Mouse (Mus musculus): ENCODE data around the gene Avil. TPM values are rescaled to one million over a fixed set of nuclear protein-coding genes. Genes with fewer than 3 reads are reported as not detected.

Avil gene
- polyA plus RNA-seq, 1 experiment from 2014 or later: 0.06 TPM

DNA sequence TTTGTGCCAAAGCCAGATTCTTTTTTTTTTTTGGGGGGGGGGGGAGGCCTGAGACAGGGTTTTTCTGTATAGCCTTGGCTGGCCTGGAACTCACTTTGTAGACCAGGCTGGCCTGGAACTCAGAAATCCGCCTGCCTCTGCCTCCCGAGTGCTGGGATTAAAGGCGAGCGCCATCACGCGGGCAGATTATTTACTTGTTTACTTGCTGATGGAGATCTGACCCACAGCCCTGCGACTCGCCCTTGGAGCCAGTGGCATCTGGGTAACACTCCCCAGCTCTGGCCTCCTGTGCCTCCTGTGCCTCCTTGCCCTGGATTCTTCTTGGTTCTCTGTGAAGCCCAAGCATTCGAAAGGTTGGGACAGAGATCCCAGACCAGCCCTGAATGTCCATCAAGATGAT, 14.9 kb upstream of the Avil start:
- Histone ChIP-seq H3K36me3 (peaks cover 46% of the 10 kb centered on the region), H3K4me1 (peaks cover 85% of the 10 kb centered on the region), H3K9me3 (replicated peaks) (no peaks in the 10 kb centered on the region), H3K27ac (no peak overlapping the region), H3K27me3 (ENCODE audit: low read depth, poor library complexity, severe bottlenecking) (no peaks in the 10 kb centered on the region), H3K4me3 (no peak overlapping the region)
- DNase-seq (ENCODE audit: low spot score): no peak
- WGBS: 91% methylated on average over 9 of the region's 9 CpGs

GRCm38 (mm10) chr10:126986541-126986961, 14.0 kb upstream of the Avil start:
- Histone ChIP-seq H3K4me3 (no peak overlapping the region), H3K9me3 (replicated peaks) (no peaks in the 10 kb centered on the region), H3K27ac (0 out of 2 replicates have a peak overlapping the region, but pooled peaks have one; percentile 9), H3K36me3 (peaks cover 52% of the 10 kb centered on the region), H3K27me3 (ENCODE audit: low read depth, poor library complexity, severe bottlenecking) (no peaks in the 10 kb centered on the region), H3K4me1 (peaks cover 85% of the 10 kb centered on the region)
- no peak for DNase-seq (ENCODE audit: low spot score)
- WGBS: 70% methylated on average over 4 of the region's 4 CpGs

DNA sequence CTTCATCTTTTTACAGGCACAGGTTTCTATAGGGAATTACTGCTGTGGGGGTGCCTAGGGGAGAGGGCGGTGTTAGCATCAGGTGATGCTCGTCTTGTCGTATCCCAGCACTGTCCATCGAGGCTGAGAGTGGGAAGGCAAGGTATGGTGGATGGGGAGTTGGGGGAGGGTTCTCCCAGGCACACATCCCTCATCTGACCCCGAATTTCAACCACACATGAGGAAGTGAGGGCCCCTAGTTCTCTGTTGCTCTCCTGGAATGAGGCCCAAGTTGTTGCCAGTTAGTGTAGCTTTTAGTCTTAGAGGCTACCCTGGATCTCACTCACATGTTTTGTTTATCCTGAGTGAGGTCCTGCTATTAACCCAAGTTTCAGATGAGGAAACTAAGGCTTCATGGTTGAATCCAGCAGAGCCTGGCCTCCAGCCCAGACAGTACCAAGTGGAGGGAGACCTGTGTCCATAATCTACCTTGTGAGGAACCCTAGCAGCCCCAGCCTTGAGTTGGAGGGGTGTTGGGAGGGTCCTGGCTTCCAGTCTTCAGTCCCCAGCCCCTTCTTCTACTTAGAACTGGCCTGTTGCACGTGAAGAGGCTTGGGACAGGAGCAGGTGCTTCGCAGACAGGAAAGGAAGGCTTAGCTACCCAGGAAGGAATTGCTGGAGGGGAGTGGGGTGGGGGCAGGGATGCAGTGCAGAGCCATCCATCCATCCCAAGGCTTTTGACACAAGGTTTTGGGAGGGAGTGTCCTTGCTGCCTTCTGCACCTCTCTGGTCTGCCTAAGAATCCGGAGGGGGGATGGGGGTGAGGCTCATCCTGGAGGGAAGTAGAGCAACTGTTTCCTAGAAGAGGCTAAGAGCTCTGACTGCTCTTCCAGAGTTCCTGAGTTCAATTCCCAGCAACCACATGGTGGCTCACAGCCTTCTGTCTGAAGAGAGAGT, 13.1 kb upstream of the Avil start:
- no peaks in the 10 kb centered on the region for H3K9me3 ChIP-seq (replicated peaks)
- H3K36me3 ChIP-seq: peaks cover 59% of the 10 kb centered on the region
- DNase-seq (ENCODE audit: low spot score): no peak
- 58% methylated on average over 8 of the region's 8 CpGs for WGBS
- H3K4me1 ChIP-seq: peaks cover 80% of the 10 kb centered on the region
- H3K4me3 ChIP-seq: no peak overlapping the region
- H3K27ac ChIP-seq: no peak overlapping the region
- H3K27me3 ChIP-seq (ENCODE audit: low read depth, poor library complexity, severe bottlenecking): no peaks in the 10 kb centered on the region

- peaks cover 62% of the 10 kb centered on the region for H3K36me3 ChIP-seq
- H3K27me3 ChIP-seq (ENCODE audit: low read depth, poor library complexity, severe bottlenecking): no peaks in the 10 kb centered on the region
- 0 out of 2 replicates have a peak overlapping the region, but pooled peaks have one; percentile 10 for H3K27ac ChIP-seq
- no peak overlapping the region for H3K4me3 ChIP-seq
- peaks cover 68% of the 10 kb centered on the region for H3K4me1 ChIP-seq
- no peak for DNase-seq (ENCODE audit: low spot score)
- 53% methylated on average over 5 of the region's 5 CpGs for WGBS
- no peaks in the 10 kb centered on the region for H3K9me3 ChIP-seq (replicated peaks)
Observed at GRCm38 (mm10) chr10:126988513-126989165, 11.9 kb upstream of the Avil start.

- WGBS: 63% methylated on average over 7 of the region's 7 CpGs
- no peaks in the 10 kb centered on the region for H3K9me3 ChIP-seq (replicated peaks)
- H3K36me3 ChIP-seq: peaks cover 64% of the 10 kb centered on the region
- no peak overlapping the region for H3K27ac ChIP-seq
- H3K4me3 ChIP-seq: no peak overlapping the region
- DNase-seq (ENCODE audit: low spot score): peak; percentile 94
- no peaks in the 10 kb centered on the region for H3K27me3 ChIP-seq (ENCODE audit: low read depth, poor library complexity, severe bottlenecking)
- peaks cover 58% of the 10 kb centered on the region for H3K4me1 ChIP-seq
Observed at GRCm38 (mm10) chr10:126990313-126991056, 10.0 kb upstream of the Avil start.

- H3K27me3 ChIP-seq (ENCODE audit: low read depth, poor library complexity, severe bottlenecking): no peaks in the 10 kb centered on the region
- H3K4me3 ChIP-seq: no peak overlapping the region
- H3K36me3 ChIP-seq: peaks cover 64% of the 10 kb centered on the region
- WGBS: 49% methylated on average over 3 of the region's 3 CpGs
- H3K9me3 ChIP-seq (replicated peaks): no peaks in the 10 kb centered on the region
- peaks cover 46% of the 10 kb centered on the region for H3K4me1 ChIP-seq
- DNase-seq (ENCODE audit: low spot score): no peak
- H3K27ac ChIP-seq: no peak overlapping the region
Observed at GRCm38 (mm10) chr10:126991676-126992075, 8.8 kb upstream of the Avil start.

- Histone ChIP-seq H3K27me3 (ENCODE audit: low read depth, poor library complexity, severe bottlenecking) (no peaks in the 10 kb centered on the region), H3K9me3 (replicated peaks) (no peaks in the 10 kb centered on the region), H3K4me1 (peaks cover 27% of the 10 kb centered on the region), H3K27ac (no peak overlapping the region), H3K36me3 (peaks cover 73% of the 10 kb centered on the region), H3K4me3 (no peak overlapping the region)
- no peak for DNase-seq (ENCODE audit: low spot score)
- 91% methylated on average over 3 of the region's 3 CpGs for WGBS
Observed at GRCm38 (mm10) chr10:126993621-126994020, 6.9 kb upstream of the Avil start.

DNA sequence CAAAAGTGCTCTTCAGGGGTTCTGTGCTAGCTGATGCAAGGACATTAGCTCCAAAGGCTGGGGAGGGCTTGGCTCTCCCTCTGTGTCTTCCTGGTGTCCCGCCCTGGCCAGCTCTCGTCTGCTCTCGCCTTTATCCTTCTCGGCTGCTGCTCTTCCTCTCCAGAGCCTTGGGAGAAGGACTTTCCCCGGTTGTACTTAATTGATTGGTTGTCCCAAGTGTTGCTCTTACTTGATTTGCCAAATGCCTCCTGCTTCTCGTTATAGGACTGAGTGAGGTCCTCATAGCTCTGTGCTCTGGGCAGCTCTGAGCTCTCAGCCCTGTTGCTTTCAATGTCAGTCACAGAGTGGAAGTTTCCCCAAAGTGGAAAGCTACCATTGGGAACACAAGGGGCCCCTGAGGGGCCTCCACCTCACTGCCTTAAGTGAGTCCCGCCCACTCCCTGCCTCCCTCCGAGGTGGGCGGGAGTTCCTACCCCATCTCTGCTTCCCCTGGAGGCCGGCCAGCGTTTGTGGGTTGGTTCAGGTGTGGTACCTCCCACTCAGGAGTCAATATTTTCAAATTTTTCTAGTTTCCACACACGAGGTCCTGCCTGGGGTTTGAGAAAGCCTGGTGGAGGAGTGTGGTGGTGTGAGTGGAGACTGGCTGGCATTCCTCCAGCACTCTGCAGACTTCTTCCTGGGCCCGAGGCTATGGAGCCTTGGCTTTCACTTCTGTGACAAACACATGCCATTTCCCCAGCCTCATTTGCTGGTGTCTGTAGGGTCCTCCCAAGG, 3.0 kb upstream of the Avil start:
- H3K27me3 ChIP-seq (ENCODE audit: low read depth, poor library complexity, severe bottlenecking): no peaks in the 10 kb centered on the region
- no peak for DNase-seq (ENCODE audit: low spot score)
- no peak overlapping the region for H3K27ac ChIP-seq
- H3K9me3 ChIP-seq (replicated peaks): no peaks in the 10 kb centered on the region
- H3K4me3 ChIP-seq: no peak overlapping the region
- WGBS: 76% methylated on average over 13 of the region's 13 CpGs
- H3K4me1 ChIP-seq: 0 out of 2 replicates have a peak, but pooled peaks cover 4% of the 10 kb centered on the region
- peaks cover 73% of the 10 kb centered on the region for H3K36me3 ChIP-seq

- WGBS: 86% methylated on average over 9 of the region's 9 CpGs
- DNase-seq (ENCODE audit: low spot score): no peak
- Histone ChIP-seq H3K27ac (no peak overlapping the region), H3K4me1 (peaks cover 3% of the 10 kb centered on the region; the same call in 1 of the 2 replicates), H3K4me3 (no peak overlapping the region), H3K9me3 (replicated peaks) (no peaks in the 10 kb centered on the region), H3K36me3 (peaks cover 35% of the 10 kb centered on the region), H3K27me3 (ENCODE audit: low read depth, poor library complexity, severe bottlenecking) (no peaks in the 10 kb centered on the region)
Observed at GRCm38 (mm10) chr10:127001297-127001696, 788 bp downstream of the Avil start.

DNA sequence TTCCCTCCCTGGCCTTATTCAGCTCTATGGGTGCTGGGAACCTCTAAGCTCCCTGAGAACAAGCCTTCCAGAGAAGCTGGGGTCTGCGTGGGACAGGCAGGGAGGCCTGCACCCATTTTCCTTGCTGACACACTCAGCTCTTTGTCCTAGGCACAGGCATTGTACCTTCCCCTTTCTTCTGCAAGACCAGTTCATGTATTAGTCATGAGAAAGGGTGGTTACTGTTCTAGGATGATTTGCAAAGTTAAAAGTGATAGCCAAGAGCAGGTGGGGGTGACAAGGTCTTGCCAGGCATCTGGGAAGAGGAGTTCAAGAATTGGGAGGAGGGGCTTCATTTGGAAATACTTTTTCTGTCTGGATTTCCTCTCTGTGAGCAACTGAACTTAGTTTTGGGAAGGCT, 1.5 kb downstream of the Avil start:
- WGBS: 86% methylated on average over 1 of the region's 1 CpGs
- Histone ChIP-seq H3K27ac (no peak overlapping the region), H3K4me3 (no peak overlapping the region), H3K36me3 (peaks cover 34% of the 10 kb centered on the region), H3K27me3 (ENCODE audit: low read depth, poor library complexity, severe bottlenecking) (no peaks in the 10 kb centered on the region), H3K9me3 (replicated peaks) (no peaks in the 10 kb centered on the region), H3K4me1 (peaks cover 8% of the 10 kb centered on the region; the same call in 1 of the 2 replicates)
- DNase-seq (ENCODE audit: low spot score): no peak

- Histone ChIP-seq H3K9me3 (replicated peaks) (no peaks in the 10 kb centered on the region), H3K27me3 (ENCODE audit: low read depth, poor library complexity, severe bottlenecking) (no peaks in the 10 kb centered on the region), H3K4me1 (peaks cover 8% of the 10 kb centered on the region; the same call in 1 of the 2 replicates), H3K36me3 (peaks cover 27% of the 10 kb centered on the region), H3K27ac (no peak overlapping the region), H3K4me3 (no peak overlapping the region)
- WGBS: 92% methylated on average over 5 of the region's 5 CpGs
- no peak for DNase-seq (ENCODE audit: low spot score)
Observed at GRCm38 (mm10) chr10:127002765-127003164, 2.3 kb downstream of the Avil start.

DNA sequence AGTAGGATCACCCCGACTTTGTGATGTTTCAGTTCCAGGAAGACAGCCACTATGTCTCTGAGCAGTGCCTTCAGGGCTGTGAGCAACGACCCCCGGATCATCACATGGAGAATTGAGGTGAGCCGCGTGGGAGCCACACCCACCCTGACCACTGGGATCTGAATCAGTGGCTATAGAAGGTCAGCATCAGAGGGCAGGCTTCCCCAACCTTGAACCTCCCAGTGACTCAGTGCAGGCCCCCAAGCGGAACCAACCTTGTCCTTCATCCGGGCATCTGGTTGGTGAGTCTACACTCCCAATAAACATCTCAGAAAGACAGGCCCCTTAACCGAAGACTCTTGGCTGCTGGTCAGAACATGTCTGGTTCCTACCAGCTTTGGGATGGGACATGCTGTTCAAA, 2.8 kb downstream of the Avil start:
- WGBS: 92% methylated on average over 8 of the region's 8 CpGs

More for the DNA sequence above, 2.8 kb downstream of the Avil start:
- peaks cover 8% of the 10 kb centered on the region; the same call in 1 of the 2 replicates for H3K4me1 ChIP-seq
- no peaks in the 10 kb centered on the region for H3K27me3 ChIP-seq (ENCODE audit: low read depth, poor library complexity, severe bottlenecking)
- DNase-seq (ENCODE audit: low spot score): no peak
- no peak overlapping the region for H3K4me3 ChIP-seq
- H3K9me3 ChIP-seq (replicated peaks): no peaks in the 10 kb centered on the region
- peaks cover 21% of the 10 kb centered on the region for H3K36me3 ChIP-seq
- H3K27ac ChIP-seq: no peak overlapping the region

Data from limb, embryonic 10.5 days (tissue).